Mouse (Mus musculus): ENCODE results near the gene Cacna1d. TPM values are rescaled to one million over a fixed set of nuclear protein-coding genes. Genes with fewer than 3 reads are reported as not detected.

The Cacna1d gene
- total and polyA plus RNA-seq, 3 experiments: not detected

GRCm38 (mm10) chr14:30378306-30378705, 112.9 kb downstream of the Cacna1d start:
- H3K27me3 ChIP-seq (ENCODE audit: control insufficient read depth in 1 of 2, insufficient read depth in 2 of 2, low read length in 2 of 2): peaks cover 0 to 3% of the 10 kb centered on the region in 2 experiments; a peak in 3 of 4 replicates
- H3K36me3 ChIP-seq (ENCODE audit: control insufficient read depth in 1 of 2, insufficient read depth in 2 of 2, low read length in 2 of 2): no peaks in the 10 kb centered on the region
- H3K79me2 ChIP-seq (ENCODE audit: control insufficient read depth, insufficient read depth, low read length, poor library complexity): no peaks in the 10 kb centered on the region
- no peaks in the 10 kb centered on the region for H3K4me1 ChIP-seq (ENCODE audit: control insufficient read depth in 1 of 2, insufficient read depth in 2 of 2, low read length in 2 of 2)
- no peak overlapping the region for H3K9ac ChIP-seq (ENCODE audit: control insufficient read depth, low read depth, low read length, poor library complexity, severe bottlenecking)
- DNase-seq (ENCODE audit: low read depth, low spot score): no peak
- no peak overlapping the region for H3K27ac ChIP-seq (ENCODE audit: control insufficient read depth, low read depth, low read length)
- no peak overlapping the region for H3K4me3 ChIP-seq (ENCODE audit: control insufficient read depth in 1 of 2, insufficient read depth in 1 of 2, low read depth in 2 of 2, low read length in 2 of 2)
- H3K9me3 ChIP-seq (replicated peaks; ENCODE audit: insufficient read depth, low read length): no peaks in the 10 kb centered on the region
- TF ChIP-seq GATA1 (IDR thresholded peaks at IDR 0.05; ENCODE audit: low read depth, low read length) (no peak), RCOR1 (IDR thresholded peaks at IDR 0.05; ENCODE audit: low read depth, low read length) (no peak), MAX (IDR thresholded peaks at IDR 0.05; ENCODE audit: low read length) (no peak), TAL1 (IDR thresholded peaks at IDR 0.05; ENCODE audit: low read length) (no peak), KAT2A (conservative IDR thresholded peaks at IDR 0.05; ENCODE audit: low read depth, low read length) (no peak), E2F4 (IDR thresholded peaks at IDR 0.05; ENCODE audit: borderline replicate concordance, low read depth, low read length) (no peak), EP300 (IDR thresholded peaks at IDR 0.05; ENCODE audit: low read depth in 1 of 2, low read length in 2 of 2) (no peak), BHLHE40 (IDR thresholded peaks at IDR 0.05; ENCODE audit: borderline replicate concordance, low read depth, low read length) (no peak), MYC (IDR thresholded peaks at IDR 0.05; ENCODE audit: low read depth, low read length) (no peak), MXI1 (IDR thresholded peaks at IDR 0.05; ENCODE audit: low read depth, low read length) (no peak), MAZ (IDR thresholded peaks at IDR 0.05; ENCODE audit: low read depth, low read length) (no peak)

GRCm38 (mm10) chr14:30372878-30373277, 118.4 kb downstream of the Cacna1d start:
- DNase-seq (ENCODE audit: low read depth, low spot score): no peak
- Histone ChIP-seq H3K27ac (ENCODE audit: control insufficient read depth, low read depth, low read length) (no peak overlapping the region), H3K36me3 (ENCODE audit: control insufficient read depth in 1 of 2, insufficient read depth in 2 of 2, low read length in 2 of 2) (no peaks in the 10 kb centered on the region), H3K9me3 (replicated peaks; ENCODE audit: insufficient read depth, low read length) (no peaks in the 10 kb centered on the region), H3K27me3 (ENCODE audit: control insufficient read depth in 1 of 2, insufficient read depth in 2 of 2, low read length in 2 of 2) (no peaks in the 10 kb centered on the region; a peak in 1 of 4 replicates), H3K4me1 (ENCODE audit: control insufficient read depth in 1 of 2, insufficient read depth in 2 of 2, low read length in 2 of 2) (no peaks in the 10 kb centered on the region), H3K9ac (ENCODE audit: control insufficient read depth, low read depth, low read length, poor library complexity, severe bottlenecking) (no peak overlapping the region), H3K4me3 (ENCODE audit: control insufficient read depth in 1 of 2, insufficient read depth in 1 of 2, low read depth in 2 of 2, low read length in 2 of 2) (no peak overlapping the region), H3K79me2 (ENCODE audit: control insufficient read depth, insufficient read depth, low read length, poor library complexity) (no peaks in the 10 kb centered on the region)
- TF ChIP-seq ZNF384 (IDR thresholded peaks at IDR 0.05; ENCODE audit: low read depth, low read length) (no peak), NELFE (IDR thresholded peaks at IDR 0.05; ENCODE audit: low read depth, low read length) (no peak), CTCF (IDR thresholded peaks at IDR 0.05 in 2 of 3, conservative IDR thresholded peaks at IDR 0.05 in 1 of 3; ENCODE audit: control insufficient read depth in 1 of 3, insufficient read depth in 1 of 3, low read depth in 2 of 3, low read length in 3 of 3, poor library complexity in 1 of 3, severe bottlenecking in 1 of 3) (no peak), GATA1 (IDR thresholded peaks at IDR 0.05; ENCODE audit: low read depth, low read length) (no peak), MXI1 (IDR thresholded peaks at IDR 0.05; ENCODE audit: low read depth, low read length) (no peak), GABPA (IDR thresholded peaks at IDR 0.05; ENCODE audit: low read depth, low read length) (no peak), MAFK (IDR thresholded peaks at IDR 0.05; ENCODE audit: borderline replicate concordance, low read depth, low read length) (no peak), MAX (IDR thresholded peaks at IDR 0.05; ENCODE audit: low read length) (no peak), RCOR1 (IDR thresholded peaks at IDR 0.05; ENCODE audit: low read depth, low read length) (no peak), POLR2AphosphoS2 (IDR thresholded peaks at IDR 0.05; ENCODE audit: low read length) (no peak), POLR2AphosphoS5 (IDR thresholded peaks at IDR 0.05; ENCODE audit: borderline replicate concordance, low read depth, low read length) (no peak), TCF12 (IDR thresholded peaks at IDR 0.05; ENCODE audit: low read depth, low read length) (no peak), SMC3 (IDR thresholded peaks at IDR 0.05; ENCODE audit: low read depth, low read length) (no peak), ELF1 (IDR thresholded peaks at IDR 0.05; ENCODE audit: low read depth, low read length) (no peak), USF1 (IDR thresholded peaks at IDR 0.05; ENCODE audit: low read depth, low read length) (no peak), NRF1 (IDR thresholded peaks at IDR 0.05; ENCODE audit: insufficient read depth, low read depth, low read length, poor library complexity, severe bottlenecking) (no peak), SIN3A (IDR thresholded peaks at IDR 0.05; ENCODE audit: low read length) (no peak), POLR2A (IDR thresholded peaks at IDR 0.05; ENCODE audit: control insufficient read depth in 1 of 2, insufficient read depth in 1 of 2, low read depth in 1 of 2, low read length in 2 of 2, poor library complexity in 1 of 2) (no peak), E2F4 (IDR thresholded peaks at IDR 0.05; ENCODE audit: borderline replicate concordance, low read depth, low read length) (no peak)

Data from MEL (cell line).